Mouse (Mus musculus) adrenal gland, postnatal 36 days (tissue): ENCODE measurements at regions not wholly inside any gene's neighbourhood (a gene's known extent, or its start where the extent isn't known, plus 50 kb on each side); places are given as distances from the start of the nearest gene placed in this dataset.

Experiments used
- DNase-seq, 2 experiments: peaks; one replicate each; pipeline ENCODE4 v3.0.0; 2021; ENCODE audit warnings: mixed read lengths in 1 of 2

DNA sequence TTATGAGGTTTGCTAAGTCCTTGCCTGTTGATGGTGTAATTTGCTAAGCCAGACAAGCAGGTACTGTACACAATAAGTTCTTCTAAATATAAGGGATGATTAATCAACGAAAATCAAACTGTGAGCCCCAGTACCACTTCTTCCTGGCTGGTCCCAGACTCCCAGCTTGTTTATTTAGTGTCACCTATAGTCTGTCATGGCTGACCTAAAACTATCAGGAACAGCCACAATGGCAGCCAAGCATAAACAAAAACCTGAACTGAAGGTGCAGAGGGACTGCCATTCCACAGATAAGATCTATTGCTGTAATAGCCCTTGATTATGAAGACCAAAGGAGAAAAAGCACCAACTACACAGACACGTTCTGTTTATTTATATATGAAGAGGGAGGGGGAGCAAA lies 180.9 kb upstream of the Dph6 start:
- no peak for DNase-seq

DNA sequence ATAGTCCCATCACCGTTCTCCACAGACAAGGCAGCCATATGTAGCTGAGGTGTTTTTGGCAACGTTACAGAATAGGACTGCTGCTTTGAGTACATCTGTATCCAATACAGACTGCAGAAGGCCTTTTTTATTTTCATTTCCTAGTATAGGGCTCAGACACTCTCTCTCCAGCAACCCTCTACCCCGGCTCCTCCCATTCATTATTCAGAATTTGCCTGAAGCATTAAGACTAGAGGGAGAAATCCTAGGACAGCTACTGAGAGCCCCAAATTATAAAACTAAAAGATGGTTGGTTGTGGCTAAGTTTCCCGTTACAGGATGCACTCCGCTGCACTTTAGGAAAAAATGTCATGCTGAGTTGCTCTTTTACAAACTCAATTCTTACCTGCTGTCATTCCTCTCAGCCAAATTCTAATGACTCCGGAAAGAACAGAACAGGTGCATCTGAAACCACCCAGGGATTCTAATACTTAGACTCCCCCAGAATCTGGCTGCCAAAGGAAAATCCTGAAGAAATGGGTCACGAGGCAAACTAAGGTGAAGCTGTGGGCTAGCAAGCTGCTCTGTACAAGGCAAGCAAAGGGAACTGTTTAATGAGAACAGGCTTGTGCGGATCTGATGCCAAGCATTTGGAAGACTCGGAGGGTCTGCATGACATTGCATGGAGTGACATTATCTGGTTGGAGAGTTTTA lies 189.1 kb upstream of the Dph6 start:
- no peak for DNase-seq

DNA sequence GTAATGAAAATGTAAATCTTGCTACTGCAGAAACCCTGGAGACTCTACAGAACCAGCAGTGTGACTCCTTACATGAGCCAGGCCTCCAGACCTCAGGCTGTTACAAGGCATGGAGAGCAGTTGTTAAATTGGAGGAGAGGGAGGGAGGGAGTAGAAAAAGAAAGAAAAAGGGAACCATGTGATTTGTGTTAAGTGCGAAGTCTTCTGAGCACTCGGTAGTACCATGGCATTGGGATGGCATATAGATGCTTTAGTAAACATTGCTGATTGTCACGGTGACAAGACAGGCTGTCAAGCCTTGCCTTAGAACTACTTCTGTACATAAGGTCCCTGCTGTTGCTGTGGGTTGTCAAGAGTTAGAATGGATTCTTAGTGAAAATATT lies 189.6 kb upstream of the Dph6 start:
- no peak for DNase-seq

DNA sequence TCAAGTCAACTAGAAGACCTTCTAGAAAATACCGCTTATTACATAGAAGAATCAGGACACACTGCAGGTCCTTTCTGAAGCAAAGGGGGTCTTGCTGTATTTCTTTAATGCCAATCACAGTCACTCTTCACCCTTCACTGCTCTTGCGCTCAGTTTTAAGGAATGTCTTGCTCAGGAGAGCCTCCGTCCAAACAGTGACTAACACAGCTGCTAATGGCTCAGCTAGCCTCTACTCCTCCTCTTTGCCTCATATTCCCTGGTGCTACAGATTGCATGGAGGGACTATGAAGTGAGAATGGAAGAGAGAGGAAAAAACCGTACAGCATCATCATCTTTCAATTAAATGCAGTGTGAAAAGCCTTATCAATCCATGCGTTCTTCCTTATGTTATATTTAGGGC lies 193.7 kb upstream of the Dph6 start:
- no peak for DNase-seq

DNA sequence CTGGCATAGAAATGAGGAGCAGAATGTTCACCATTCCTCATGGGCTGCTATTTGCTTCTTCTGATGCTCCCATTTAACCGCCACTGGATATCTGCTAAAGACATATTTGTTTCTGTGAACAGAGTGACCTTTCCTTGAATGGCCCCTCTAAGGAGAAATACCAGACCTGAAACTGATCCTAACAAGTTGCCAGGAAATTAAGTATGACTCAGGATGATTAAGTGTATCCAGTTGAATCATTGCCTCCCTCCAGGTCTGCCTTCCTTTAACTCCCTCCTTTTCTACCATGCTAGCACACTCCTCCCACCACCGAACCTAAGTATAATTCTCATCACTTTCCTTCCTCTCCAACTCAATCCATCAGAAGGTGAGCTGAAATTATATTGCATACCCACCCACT lies 194.2 kb upstream of the Dph6 start:
- DNase-seq = peak in 1 of 2 experiments; percentile 3

DNA sequence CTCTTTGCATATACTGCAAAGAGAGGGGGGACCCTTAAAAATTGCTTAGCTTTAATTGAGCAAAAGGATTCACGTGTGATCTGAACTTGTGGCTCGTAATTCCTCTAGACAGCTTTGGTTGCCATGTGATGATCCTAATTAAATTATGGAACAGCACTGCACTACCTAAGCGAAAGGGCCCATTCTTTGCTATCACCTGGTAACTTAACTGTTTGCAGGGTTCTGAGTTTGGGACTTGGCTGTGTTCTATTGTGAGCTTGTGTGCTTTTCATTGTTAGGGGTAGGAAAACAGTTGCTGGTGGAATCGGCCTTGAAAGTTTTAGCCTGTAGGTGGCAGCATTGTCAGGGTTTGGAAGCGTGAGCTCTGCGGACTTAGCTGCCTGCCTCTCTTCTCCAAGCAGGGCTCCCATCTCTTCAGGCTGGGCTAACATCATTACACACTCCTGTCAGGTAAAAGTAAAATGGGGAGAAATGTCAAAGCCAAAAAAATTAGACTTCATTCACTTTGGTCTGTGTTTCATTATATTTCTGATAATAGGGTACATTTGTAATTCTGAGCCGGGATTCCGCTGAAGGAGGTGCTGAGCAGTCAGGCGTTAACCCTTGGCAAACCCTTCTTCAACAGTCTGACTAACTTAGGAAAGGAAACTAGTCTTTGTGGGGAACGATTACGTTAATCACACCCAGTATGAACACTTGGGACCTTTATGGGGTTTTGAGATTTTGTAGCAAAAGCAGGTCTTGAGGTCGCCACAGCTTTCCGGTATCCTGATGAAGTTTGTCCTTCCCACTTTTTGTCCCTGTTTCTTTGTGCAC lies 199.2 kb upstream of the Dph6 start:
- DNase-seq = peak; percentile 82 to 89

DNA sequence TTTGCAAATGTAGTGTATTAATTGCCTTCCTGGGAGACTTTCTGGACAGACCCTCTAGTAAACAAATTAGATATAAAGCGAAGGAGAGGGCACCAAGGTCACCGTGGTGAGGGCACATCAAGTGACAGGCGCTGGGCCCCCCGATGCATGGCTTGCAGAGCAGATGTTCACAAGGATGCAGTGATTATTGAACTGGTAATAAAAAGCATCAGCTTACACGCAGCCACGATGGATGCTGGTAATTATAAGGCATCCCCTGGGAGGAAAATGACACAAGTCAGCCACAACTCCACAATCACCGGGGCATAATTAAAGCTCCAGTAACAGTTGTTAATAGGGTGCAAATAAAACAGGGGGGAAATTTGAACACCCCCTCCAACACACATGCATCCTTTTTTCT lies 217.5 kb upstream of the Dph6 start:
- no peak for DNase-seq

DNA sequence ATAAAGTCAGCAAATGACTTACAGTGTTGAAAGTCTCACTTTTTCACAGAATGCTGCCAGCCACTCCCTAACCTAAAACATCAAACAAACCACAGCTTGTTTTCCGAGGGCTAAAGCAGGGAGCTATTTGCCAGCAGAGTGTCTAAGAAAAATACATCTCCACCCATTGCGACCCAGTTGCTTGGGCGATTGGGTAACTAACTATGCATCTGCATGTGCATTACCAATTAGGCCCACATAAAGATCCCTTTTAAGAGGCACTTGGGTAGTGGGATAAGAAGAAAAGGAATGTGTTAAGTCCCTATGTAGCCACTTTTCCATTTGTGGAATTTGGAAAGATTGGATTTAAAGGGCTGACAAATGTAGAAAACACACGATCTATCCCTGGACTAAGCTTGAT lies 218.3 kb upstream of the Dph6 start:
- DNase-seq = no peak

DNA sequence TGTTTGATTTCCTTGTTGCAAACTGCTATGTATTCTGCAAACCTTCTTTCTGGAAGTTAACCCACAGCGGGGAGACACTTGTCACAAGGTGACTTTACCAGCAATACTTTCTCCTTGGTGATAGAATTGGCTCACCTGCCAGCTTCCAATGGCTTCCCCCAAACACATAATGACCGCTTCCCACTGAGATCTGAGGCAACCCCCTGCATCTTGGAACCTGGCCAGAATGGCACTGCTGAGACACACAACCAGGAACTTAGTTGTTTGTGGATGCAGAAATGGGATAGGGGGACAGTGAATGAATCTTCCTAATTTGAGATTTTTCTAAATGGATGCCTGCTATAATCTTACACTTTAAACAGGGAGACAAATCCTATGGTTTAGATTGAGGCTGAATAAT lies 224.3 kb upstream of the Dph6 start:
- DNase-seq = no peak

DNA sequence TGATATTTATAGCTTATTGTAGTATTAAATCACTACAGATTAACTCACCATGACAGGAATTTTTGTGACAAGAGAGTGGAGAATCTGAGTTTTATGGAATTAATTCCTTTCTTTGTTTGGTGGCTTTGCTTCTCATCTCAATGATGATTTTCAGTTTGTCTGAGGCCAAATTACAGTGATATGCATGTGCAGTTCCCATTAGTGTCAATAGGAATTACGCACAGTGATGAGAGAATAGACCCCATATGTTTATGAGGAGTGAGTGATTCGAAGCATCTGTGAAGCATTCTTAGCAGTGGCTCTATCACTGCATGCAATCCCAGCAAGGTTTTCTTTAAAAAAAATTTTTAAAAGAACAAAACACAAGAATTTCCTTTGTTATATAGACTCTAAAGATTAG lies 225.0 kb upstream of the Dph6 start:
- no peak for DNase-seq

DNA sequence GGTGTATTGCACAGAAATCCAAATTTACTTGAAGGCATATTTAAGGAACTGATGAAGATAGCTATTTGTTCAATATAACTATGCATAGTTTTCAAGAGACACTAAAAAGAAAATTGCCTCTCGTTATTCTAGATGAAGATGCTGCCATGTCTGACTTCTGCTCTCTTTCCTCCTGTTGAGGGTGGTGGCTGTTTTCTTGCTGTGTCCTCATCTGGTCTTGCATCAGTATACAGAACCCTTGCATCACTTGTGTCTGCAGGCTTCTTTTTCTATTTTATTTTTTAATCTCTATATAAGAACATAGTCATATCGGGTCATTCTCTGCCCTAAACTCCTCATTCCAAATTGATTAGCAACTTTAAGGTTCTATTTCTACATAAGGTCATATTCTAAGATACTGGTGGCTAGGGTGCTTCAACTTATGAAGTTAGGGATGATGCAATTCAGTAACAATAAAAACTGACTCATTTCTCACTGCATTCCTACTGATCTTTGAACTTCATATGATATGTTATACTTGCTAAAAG lies 231.0 kb upstream of the Dph6 start:
- DNase-seq = no peak

DNA sequence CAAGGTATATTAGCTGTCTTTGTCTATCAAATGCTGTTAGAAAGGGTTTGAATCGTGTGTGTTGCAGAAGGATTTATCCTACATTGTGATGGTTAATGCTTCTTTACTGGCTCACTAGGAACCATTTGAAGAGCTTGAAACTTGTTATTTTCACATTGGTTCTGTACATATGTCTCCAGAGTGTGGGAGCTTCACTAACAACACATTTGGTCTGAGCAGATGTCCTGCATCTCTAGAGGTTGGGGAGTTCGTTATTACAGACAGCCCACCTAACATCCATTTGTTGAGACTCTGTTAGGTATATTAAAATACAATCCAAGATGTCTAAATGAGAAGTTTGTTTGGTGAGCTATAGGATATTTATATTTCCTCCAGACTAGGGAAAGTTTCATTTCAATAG lies 244.0 kb upstream of the Dph6 start:
- no peak for DNase-seq

DNA sequence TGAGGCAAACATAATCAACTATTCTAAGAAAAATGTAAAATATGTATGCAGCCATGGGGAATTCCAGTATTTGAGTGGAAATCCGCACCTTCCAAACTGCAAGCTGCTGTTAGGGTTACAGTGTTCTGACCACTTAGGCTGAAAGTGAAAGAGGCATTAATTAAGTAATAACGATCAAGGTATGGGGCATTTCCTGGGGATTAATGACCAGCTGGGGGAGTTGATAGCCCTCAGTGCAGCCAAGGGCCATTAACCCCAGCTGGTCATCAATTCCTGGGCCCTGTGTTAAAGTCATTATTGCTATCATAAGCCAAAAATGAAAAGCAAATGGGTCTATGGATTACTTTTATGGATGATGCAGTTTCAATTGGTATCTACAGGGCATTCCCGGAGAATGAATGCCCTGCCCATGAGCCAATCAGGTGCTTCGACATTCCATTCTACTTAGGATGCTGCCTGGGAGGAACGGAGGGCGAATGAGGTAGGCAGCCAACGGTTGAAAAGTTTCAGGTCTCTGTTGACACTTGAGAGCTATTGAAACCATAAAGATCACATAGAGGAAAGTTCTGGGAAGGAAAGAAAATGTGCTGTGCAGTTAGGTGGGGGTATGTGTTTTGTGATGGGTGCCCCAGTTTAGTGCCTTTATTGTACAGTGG lies 257.2 kb upstream of the Dph6 start:
- DNase-seq = no peak

DNA sequence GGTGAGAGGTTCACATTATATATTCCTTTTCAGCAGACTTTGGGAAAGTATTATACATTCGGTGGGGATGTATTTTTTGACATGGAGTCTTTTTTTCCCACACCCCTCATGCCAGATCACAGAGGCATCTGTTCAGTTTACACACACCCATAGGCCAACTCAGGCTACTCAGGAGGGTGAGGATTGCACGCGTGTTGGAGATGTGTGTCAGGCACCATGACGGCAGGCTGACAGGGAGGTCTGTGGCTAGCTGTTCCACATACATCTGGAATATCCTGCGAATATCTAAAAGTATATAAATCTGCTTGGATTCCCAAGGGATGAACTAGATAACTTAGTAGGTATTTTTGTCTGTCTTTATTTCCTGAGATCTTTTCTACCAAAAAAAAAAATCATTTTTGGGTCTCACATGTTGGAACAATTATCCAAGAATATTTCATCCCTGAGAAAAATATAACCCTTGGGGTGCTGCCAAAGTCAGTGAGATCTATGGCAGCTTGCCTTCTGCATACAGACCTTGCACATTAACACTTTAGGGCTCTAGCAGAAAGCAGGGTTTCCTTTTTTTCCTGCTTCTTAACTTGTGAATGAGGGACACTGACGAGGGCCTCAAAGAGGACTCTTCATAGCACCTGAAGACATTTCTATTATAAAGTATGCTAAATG lies 260.4 kb upstream of the Dph6 start:
- peak in 1 of 2 experiments; percentile 9 for DNase-seq

DNA sequence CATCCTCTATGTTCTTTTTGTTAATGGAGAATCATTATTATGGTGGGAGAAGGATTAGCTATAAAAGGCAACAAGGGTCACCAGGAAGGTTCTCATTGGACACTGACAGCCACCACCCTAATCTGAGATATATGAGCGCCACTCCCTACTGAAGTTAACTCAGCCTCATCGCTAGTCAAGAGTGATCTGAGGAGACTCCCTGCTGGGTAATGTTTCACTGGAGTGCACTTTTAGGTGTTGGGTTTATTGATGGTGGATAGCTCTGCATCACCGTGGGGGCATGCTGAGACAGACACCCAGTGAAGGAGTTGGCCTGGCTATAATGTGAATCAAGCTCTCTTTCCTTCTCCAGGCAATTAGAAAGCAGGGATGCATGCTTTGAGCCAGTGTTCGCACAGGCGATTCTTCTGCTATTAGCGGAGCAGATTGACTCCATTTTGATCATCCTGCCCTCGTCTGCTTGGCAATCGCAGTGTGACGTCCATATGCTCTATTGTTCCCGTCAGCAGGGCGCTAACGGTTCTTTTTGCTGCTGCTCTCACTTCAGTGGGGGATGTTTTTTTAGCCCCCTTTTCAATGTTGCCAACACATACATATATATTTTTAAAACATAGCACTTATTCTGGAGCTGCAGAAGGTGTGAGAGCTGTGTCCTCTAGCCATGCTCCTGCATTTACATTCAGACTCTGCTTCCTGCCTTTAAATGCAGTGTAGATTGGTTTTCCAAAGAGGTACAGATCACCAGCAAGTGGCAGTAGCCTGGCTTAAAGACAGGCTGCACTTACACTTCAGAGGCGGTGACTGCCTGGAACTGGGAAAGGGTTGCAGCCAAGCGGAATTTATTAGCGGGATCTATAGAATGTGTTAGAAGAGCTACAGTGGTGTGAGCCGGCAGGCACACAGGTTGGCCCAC lies 263.9 kb upstream of the Dph6 start:
- DNase-seq = no peak

DNA sequence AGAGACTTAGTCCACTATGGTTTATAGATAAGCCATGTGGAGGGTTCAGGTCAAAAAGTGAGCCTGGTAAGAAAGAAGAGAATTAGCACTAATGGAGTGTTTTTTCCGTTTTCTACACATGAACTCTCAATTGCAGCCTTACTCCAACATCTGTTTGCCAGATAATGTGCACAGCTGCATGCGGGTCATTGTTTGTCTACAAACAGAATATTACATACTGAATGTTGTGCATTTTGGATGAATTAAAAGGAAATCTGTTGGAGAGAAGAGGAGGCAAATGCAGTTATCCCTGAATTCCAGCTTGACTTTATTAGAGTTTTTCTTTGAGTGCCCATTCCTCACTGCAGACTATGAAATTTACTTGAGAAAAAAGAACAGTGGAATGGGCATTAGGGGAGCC lies 269.1 kb upstream of the Dph6 start:
- DNase-seq = no peak

DNA sequence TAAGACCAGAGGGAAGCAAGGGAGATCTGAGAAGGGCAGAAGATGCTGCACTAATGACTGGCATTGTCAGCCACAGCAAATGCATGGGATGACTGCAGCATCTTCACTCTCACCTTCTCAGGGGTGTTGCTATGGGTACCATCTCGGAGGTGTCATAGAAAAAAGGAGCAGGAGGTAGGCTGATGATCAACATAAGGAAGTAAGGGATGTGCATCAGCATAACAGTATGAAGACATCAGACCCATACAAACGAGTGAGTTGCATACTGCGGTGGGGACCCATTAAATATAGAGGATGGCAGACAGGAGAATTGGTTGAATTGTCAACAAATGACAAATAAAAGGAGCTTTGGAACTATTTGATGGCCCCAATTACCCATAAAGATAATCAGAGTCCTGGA lies 280.7 kb upstream of the Dph6 start:
- DNase-seq = no peak

DNA sequence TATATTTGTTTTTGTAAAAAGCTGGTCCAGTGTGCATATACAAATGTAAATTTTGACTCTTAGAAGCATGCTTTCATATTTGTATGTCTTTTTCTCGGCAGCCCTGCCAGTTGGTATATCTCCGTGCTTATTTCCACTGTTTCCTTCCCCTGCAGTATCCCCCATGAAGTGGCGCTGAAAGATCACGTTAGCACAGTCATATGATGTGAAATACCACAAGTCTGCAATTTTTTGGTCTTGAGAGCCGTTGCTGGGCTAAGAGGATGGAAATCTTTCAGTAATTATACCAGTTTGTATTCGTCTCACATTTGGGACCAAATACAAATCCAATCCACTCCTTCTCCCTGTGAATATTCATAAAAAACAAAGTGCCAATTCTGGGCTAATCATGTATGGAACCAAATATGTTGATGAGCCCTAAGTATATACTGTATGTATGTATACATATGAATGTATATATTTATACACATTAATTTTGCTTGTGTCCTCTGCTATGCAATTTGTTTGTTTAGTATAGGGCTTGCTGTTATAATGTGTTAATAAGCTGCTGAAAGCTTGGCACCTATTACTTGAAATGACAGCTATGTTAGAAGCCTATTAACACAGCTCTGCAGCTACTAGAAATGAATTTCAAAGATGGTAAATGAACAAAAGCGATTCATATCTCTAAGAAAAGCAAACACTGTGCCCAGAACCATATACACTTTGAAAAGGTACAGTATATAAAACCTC lies 283.8 kb upstream of the Dph6 start:
- DNase-seq = no peak

DNA sequence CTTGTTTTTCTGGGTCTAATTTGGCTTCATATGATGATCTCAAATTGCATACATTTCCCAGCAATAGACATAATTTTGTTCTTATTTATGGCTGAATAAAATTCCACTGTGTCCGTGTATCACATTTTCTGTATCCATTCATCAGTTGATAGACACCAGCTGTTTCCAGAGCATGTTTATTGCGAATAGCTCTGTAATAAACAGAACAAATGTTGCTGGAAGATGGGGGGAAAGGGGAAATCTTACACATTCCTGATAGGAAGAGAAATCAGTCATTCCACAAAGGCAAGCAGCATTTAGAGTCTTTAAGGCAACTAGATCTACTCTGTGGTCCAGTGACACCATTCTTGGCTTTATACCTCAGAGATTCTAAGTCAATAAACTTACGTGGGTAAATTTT lies 311.3 kb upstream of the Dph6 start:
- DNase-seq = no peak

DNA sequence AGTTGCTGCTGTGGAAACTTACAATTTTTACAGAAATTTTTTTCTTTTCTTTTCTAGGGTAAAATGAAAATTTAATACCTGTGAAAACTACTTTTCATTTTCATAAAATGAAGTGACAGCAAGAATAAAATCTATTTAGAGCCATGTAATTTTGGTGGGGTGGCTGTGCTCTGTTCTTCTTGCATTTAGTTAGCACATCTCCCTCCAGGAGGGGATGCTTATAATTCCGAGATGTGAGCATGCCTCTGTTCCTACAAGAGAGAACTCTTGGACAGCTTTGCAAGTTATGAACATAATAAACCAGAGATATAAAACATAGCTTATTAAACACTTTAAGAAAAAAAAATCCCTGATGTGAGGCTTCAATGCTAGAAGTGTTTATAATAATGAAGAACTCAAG lies 313.9 kb upstream of the Dph6 start:
- no peak for DNase-seq

DNA sequence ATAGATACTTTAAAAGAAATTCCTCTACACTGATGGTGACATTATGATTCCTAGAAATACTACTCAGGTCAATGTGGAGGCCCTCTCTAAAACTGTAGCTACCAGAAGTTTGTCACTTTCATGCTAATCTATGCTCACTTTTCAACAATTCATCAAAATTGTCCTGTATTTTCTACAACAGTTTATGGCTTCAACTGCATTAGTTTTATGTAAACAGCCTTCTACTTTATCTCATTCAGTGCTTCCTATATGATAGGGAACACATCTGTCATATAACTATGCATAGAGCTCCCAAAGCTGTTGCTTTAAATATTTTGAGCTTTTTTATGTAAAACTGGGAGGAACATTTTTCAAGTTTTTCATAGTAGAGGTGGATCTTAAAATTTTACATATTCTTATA lies 338.7 kb upstream of the Dph6 start:
- DNase-seq = no peak
